Mouse (Mus musculus) ES-Bruce4 (cell line): Measurements from ENCODE around the gene Siglece.

Source experiments
- CTCF ChIP-seq: IDR thresholded peaks from one replicate; pipeline ENCODE4 v1.8.1; 2011; ENCODE audit warnings: low read depth, low read length
- EP300 ChIP-seq: IDR thresholded peaks from 2 replicates; pipeline ENCODE4 v1.6.1; 2011; ENCODE audit warnings: low read depth, low read length; ENCODE audit not compliant: insufficient read depth
- POLR2A ChIP-seq: IDR thresholded peaks from one replicate; pipeline ENCODE4 v1.8.1; 2011; ENCODE audit warnings: low read length; ENCODE audit not compliant: insufficient read depth

GRCm38 (mm10) chr7:43678517-43678916 is 18.6 kb upstream of the Siglece start:
- TF ChIP-seq CTCF (peak; percentile 60), EP300 (no peak), POLR2A (no peak)
